Mouse (Mus musculus) liver, postnatal 0 days (tissue): Measurements from ENCODE around the gene Katna1.

ENCODE experiments used
- CTCF ChIP-seq: sonication (generic); IDR thresholded peaks from 2 replicates; pipeline ENCODE4 v1.5.1; 2016; ENCODE audit warnings: antibody characterized with exemption, low read depth
- EP300 ChIP-seq: IDR thresholded peaks from 2 replicates; pipeline ENCODE4 v1.6.1; 2016; ENCODE audit warnings: antibody characterized with exemption, low read depth, mild to moderate bottlenecking

- TF ChIP-seq CTCF: no peak
- TF ChIP-seq EP300: no peak
These were observed 43.6 kb upstream of the Katna1 start for GRCm38 (mm10) chr10:7682249-7682648.
